Mouse (Mus musculus) brain, adult 2 months (tissue): ENCODE results near the gene Fuca2.
A peak's percentile ranks its signal among the peaks of the same experiment; 100 is the strongest.
"Not testable (repeated sequence)": the region's sequence is repeated elsewhere in the genome, so short reads cannot be mapped to it uniquely, and the experiment has no call there.

Experiments used
- DNase-seq: peaks from one replicate; pipeline ENCODE4 v3.0.0; 2011; ENCODE audit warnings: low read depth, low spot score

Fuca2 gene

DNA sequence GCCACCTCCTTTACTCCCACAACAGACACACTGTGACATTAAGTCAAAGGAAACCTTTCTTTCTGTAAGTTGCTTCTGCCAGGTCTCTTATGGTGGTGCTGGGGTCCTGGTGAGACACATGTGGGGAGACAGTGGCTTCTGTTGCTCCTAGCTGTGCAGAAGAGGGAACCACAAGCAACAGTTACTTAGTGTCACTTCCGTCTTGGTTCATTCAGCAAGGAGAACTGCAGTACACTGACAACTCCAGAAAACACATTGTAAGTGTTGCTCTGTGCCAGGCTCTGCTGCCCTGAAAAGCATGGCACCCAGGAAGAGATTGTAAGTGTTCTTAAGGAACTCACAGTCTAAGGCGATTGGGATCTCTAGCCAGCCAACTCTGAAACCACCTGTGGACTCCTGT lies at the start of gene Fuca2:
Gene Fuca2, plus strand, starts transcription at position 210 of the 400 bp plus-strand sequence.
- DNase-seq: no peak

DNA sequence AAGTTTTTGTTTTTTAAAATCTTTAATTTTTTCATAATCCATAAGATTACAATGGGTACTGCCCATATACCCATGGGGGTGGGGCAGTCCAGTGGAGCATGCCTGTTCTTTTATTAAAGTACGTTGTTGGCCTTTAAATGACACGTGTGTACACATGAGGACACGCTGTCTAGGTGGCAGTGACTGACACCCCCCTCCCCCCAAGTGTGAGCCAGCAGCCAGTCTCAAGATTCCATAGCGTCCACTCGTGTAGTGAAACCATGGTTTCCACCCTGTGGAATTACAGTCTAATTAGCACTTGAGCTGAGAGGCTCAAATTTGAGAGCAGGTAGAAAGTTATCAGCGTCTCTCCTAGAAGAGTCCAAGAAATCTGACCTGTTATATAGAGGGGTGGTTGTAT lies 47.7 kb upstream of the Fuca2 start:
- no peak for DNase-seq

DNA sequence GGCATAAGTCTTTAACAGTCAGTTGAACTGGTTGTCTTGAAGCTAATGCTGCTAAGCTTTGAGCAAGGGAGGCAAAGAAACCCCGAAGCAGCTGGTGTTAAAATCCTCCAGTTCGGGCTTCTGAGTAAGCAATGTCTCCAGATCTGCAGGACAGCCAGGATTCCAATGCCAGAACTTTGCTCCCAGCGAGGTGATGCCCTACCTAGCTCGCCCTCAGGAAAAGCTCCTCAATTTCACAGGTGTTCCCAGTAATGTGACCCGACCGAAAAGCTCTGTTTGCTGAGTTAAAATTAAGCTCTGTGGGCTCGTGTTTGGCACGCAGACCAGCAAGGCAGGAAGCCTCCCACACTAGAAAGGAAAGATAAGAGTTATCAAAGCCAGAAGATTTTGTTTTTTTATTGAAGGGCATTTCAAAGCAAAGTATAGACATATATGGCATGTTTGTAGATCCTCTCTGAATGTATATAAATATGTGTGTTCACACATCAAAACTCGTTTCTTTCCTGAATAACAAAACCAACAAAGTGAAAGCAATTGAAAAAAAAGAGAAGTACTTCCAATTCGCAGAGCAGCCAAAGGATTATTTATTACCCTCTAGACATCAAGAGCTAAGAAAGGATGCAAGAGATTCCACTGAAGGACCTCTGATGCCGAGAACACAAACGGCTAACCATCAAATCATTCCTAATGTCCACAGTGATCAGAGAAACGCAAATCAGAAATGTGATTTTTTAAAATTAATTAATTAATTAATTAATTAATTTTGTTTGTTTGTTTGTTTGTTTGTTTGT lies 45.9 kb upstream of the Fuca2 start:
- peak; percentile 47 for DNase-seq

GRCm38 (mm10) chr10:13464295-13464694 lies 35.0 kb upstream of the Fuca2 start:
- DNase-seq: not testable (repeated sequence)

- peak; percentile 67 for DNase-seq
Measured at GRCm38 (mm10) chr10:13466925-13467324, 32.4 kb upstream of the Fuca2 start.

GRCm38 (mm10) chr10:13468025-13468529 lies 31.3 kb upstream of the Fuca2 start:
- not testable (repeated sequence) for DNase-seq

GRCm38 (mm10) chr10:13470236-13470635 lies 29.1 kb upstream of the Fuca2 start:
- DNase-seq: peak; percentile 11

GRCm38 (mm10) chr10:13473287-13473832 lies 26.0 kb upstream of the Fuca2 start:
- no peak for DNase-seq

DNA sequence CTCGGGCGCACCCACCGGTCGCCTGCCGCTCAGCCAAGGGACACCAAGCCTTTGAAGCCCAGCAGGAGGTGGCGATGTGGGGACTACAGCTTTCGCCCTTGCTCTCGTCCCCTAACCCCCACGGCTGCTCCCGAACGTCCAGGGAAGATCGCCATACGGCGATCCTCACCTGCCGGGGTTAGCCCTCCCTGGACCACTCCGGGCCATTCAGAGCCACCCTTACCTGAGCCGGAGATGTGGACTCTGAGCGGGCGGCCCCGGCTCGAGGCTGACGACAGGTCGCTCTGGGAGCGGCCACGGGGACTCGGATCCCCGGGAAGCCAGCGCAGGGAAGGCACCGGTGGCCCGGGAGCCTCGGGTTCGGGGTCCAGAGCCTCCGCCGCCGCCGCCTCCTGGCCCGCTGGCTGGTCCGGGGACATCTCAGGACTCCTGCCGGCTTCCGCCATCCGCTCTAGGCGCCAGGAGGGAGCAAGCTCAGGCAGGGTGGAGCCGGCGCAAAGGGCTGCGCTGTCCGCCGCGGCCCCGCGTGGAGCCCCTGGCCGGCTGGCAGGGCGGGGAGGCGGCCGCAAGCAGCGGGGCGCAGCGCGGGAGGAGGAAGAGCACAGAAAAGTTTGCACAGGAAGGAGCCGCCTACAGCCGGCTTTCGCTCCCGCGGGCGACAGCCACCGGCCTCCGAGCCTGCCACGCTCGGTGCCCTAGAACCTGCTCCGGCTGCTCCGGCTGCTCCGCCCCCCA lies 25.3 kb upstream of the Fuca2 start, which contains the start of gene Phactr2:
Gene Phactr2, minus strand, starts transcription at position 580 of the 735 bp plus-strand sequence.
- DNase-seq: peak; percentile 21

GRCm38 (mm10) chr10:13474568-13474955 lies 24.8 kb upstream of the Fuca2 start:
- no peak for DNase-seq

DNA sequence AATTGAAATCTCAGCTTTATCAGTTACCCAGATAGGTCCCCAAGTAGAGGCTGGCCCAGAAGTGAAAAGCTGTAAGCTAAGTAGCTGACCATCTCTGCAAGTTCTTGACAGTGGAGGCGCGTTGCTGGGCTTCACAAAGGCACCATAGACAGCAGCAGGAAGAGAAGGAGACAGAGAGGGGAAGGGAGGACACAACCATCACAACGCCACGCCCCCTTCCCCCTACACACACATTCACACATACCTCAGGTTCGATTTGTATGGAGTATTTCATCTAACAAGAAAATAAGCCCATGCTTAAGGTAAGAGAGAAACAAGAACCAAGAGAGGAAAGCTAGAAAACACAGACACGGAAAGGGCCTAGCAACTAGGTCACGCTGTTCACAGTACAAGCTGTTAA lies 24.2 kb upstream of the Fuca2 start:
- DNase-seq: peak; percentile 18

DNA sequence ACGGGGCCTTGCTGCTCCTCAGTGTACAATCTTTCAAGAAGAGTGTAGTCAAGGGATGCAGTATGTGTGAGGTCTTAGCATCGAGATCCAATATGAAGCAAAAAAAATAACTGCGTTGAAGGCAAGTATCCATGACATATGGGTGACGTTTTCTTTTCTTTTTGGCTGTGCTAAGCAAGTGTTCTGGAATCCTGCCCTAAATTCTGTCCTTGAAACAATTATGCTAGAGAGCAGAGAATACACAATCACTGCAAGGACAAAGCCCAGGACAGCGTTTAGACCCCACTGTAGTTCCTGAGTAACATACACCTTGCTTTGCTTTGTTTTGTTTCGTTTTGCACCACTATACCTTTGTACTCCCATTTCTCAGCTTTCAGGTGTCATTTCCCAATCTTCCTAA lies 20.0 kb upstream of the Fuca2 start:
- DNase-seq: no peak

DNA sequence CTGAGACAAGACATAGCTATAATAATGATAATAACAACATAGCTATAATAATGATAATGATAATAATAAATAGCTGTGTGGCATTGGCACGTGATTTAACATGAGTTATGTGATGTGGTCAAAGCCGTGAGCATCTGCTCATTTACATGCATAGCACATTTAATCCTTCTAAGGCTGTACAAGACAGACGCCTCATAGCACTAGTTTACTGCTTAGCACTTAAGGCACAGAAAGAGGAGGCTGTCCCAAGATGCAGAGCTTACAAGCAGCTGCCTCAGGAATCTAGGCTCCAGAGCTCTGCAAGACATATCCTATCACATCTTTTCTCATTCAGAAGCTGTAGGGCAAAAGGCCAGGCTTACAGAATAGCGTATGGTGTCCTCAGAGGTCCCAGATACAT lies 13.4 kb upstream of the Fuca2 start:
- DNase-seq: no peak

- DNase-seq: no peak
Measured at GRCm38 (mm10) chr10:13489671-13490070, 9.7 kb upstream of the Fuca2 start.

DNA sequence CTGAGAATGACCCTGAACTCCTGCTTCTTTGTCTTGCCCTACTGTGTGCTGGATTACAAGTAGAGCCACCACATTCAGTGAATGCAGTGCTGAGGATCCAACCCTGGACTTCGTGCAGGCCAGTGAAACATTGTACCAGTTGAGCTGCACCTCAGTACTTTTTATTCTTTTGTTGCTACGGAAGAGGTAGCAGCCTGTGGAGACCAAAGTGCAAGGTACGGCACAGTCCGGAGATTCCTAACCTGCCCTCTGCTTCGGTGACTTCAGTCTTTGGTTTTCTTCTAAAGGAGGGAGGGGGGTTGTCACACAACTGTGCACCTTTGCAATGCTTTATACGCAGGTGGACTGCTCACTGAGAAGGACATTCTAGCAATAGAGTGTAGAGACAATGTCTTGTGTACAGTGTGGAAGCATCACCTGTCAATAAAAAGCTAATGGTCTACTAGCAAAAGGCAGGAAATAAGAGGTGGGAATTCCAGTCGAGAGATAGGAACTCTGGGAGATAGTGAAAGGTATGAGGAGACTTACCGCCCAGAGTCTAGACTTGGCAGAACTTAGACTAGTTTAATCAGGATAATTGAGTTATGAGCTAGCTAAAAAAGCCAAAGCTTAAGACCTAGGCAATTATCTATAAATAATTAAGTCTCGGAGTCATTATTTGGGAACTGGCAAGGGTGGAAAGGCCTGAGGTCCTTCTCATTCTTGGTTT lies 5.2 kb upstream of the Fuca2 start:
- no peak for DNase-seq

DNA sequence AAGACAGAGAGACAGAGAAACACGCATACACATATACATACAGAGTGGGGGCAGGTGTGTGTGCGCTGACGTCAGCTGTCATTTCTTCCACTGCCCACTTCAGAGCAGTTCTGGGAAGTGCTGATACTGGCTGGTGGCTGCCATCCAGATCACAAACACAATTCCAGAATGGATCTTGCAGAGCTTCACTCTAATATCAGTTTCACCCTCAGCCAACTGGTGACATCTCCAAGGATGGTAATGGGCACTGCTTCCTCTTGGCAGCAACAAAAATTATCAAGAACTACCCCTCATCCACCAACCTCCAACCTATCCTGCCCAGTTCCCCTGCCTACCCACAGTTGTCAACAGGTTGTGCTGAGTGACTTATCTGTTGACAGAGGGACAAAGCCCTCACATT lies 3.0 kb upstream of the Fuca2 start:
- no peak for DNase-seq

GRCm38 (mm10) chr10:13500473-13500872 lies 1.1 kb downstream of the Fuca2 start:
- DNase-seq: no peak

DNA sequence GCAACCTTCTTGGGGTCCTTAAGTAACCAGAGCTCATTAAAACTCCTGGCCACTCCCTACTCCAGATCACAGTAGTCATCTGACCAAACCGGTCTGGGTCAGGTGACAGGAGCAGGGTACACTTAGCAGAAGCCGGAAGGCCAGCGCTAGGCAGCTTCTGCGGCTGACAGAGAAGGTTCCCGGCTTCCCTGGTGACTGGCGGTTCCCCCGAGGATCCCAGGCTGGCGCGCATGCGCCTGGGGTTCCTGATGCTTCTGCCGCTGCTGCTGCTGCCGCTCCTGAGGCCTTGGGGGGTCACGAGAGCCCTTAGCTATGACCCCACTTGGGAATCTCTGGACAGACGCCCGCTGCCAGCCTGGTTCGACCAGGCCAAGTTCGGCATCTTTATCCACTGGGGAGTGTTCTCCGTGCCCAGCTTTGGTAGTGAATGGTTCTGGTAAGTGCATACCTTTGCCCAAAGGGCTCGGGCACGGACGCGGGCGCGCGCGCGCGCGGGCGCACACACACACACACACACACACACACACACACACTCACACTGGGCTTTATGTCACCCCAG lies 1.7 kb downstream of the Fuca2 start:
- peak; percentile 93 for DNase-seq

GRCm38 (mm10) chr10:13501533-13501932 lies 2.2 kb downstream of the Fuca2 start:
- not testable (repeated sequence) for DNase-seq

DNA sequence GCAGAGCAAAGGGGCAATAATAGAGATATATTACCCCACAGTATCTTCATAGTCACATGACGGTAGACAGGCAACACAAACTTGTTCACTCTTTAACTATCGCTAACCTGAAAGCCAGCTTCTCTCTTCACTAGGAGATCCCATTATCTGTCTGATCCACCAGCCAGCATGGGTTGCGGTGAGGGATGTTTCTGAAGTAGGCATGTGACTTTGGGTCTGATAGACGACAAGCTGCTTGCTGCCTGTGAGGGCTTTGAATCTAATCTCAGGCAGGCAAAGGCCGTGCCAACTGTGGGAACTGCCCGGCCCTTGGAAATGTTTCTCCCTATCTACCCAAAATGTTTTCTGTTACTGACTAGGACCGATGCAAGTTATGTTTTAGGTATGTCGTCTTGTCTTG lies 3.0 kb downstream of the Fuca2 start:
- no peak for DNase-seq

- DNase-seq: no peak
Measured at GRCm38 (mm10) chr10:13521857-13522256, 22.5 kb downstream of the Fuca2 start.
